Mouse (Mus musculus) thymus, postnatal 25 days (tissue): Measurements from ENCODE around the gene Il12rb1.

Experiments used
- DNase-seq: peaks from one replicate; pipeline ENCODE4 v3.0.0; 2022

The Il12rb1 gene

DNA sequence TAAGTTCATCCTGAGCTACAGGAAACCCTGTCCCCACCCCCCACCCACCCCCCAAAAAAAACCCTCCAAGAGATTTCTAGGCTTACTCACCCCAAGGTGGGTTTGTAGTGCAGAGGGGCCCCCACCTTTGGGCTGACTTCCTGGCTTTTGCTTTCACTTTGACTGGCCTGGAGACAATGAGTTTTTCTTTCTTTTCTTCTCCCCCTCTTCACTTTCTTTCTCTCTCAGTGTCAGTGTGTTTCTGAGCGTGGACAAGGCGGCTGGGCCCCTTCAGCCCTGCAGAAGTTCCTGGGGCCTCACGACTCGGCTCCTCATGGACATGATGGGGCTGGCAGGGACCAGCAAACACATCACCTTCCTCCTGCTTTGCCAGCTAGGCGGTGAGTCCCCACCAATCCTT lies at the start of gene Il12rb1:
Gene Il12rb1, plus strand, starts transcription at position 211 of the 400 bp plus-strand sequence.
- DNase-seq: peak; percentile 68

DNA sequence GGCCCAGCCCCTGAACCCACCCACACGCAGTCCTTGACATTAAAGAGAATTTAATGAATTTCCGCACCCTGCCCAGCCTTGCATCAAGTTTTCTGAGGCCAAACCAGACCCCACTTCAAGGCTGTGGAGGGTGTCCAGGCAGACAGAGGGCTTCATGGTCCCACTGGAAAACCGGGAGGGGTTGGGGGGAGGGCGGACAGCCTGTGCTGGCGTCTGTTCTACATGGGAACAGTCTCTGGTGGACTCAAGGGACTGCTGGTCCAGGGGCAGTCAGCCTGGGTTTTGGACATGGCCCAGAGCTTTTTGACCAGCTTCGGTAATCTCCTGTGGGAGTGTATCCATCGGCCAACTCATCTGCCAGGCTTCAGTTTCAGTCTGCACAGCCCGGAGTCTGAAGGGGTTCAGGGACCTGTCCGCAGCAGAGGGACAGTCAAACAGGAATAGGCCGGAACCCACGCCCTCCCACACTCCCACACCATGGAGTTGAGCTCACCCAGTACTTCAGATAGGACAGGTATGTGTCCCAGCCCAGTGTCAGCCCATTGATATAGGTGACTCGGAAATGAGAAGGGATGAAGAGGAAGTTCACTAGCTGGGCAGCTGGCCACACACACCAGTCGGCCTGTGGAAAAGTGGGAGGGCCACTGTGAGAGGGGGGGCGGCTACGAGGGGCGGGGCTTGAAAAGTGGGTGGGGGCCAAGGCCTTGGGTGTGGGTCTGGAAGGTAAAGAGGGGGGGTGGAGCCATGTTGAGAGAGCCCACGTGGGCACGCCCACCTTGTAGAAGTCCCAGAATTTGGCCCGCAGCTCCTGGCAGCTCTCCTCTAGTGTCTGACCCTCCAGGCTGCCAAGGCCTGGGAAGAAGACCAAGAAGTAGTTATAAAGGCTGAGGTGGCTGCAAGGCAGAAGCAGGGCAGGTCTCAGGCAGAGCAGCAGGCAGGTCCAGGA lies 49.4 kb upstream of the Il12rb1 start:
- DNase-seq: no peak

DNA sequence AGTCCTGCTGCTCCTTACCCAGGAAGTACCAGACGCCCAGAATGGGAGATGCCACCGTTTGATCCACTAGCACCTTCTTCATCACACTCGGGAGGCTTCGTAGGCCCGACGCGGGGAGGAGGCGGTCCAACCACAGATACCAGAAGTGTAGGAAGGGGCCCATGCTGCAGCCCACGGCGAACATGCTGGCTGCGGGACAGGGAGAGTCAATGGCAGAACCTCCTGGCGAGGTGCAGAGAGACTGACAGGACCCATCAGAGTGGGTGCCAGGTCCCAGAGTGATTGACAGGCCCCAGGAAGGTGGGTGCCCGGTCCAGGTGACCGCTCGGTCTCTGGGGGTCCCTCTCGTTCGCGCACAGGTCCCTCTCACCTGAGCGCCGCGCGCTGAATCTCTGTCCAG lies 47.9 kb upstream of the Il12rb1 start:
- no peak for DNase-seq

DNA sequence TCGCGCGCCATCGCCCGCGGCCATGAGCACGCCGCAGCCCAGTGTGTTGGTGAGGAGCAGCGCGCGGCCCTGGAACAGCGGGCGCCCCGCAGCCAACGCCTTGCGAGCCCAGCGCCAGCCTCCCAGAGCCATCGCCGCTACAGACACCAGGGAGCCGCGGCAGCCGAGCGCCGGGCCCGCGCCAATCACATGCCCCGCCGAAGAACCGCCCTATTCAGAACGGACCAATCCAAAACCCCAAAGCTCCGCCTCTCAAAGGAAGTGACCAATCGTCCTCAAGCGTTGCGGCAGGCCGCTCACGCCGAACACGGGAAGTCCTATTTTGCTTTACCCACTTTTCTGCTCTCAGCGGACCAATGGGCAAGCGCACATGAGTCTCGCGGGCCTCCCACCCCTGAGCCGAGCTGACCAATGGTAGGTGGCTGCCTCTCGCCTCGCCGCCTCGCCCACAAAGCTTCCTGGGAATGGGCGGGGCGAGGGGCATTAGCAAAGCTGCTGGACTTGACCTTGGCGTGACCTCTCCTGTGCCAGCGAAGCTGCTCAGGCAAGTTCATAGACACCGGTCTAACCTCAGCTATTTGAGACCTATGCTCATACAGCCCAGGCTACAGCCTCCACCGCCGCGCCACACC lies 47.4 kb upstream of the Il12rb1 start, which contains the start of gene Mpv17l2:
Gene Mpv17l2, minus strand, starts transcription at position 172 of the 632 bp plus-strand sequence.
- DNase-seq: peak; percentile 95

DNA sequence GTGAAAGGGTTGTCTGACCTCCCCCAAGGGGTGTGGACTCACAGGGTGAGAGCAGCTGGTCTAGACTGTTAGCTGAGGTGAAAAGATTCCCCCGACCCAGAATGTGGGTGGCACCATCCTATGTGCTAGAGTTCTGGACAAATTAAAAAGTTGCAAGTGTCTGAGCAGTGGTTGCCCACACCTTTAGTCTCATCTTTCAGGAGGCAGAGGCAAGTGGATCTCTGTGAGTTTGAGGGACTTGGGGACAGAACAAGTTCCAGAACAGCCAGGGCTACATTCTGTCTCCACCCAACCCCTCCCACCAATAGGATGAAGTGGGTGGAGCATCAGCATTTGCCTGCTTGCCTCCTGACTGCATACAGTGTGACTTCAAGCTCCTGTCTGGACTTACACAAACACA lies 46.1 kb upstream of the Il12rb1 start:
- DNase-seq: no peak

DNA sequence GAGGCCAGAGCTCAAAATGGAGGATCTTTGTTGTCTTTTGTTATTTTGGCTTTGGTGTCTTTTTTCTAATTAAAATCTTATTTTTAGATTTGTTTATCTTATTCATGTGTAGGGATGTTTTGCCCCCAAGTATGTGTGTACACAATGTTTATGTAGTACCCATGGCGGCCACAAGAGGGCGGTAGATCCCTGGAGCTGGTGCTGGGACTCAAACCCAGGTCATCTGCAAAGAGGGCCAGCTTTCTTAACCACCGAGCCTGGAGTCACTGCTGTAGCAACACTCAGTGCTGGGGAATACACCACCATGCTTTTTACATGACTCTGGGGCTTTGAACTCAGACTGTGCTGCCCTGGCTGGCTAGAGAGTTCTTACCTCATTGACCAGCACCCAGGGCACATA lies 44.9 kb upstream of the Il12rb1 start:
- peak; percentile 80 for DNase-seq

DNA sequence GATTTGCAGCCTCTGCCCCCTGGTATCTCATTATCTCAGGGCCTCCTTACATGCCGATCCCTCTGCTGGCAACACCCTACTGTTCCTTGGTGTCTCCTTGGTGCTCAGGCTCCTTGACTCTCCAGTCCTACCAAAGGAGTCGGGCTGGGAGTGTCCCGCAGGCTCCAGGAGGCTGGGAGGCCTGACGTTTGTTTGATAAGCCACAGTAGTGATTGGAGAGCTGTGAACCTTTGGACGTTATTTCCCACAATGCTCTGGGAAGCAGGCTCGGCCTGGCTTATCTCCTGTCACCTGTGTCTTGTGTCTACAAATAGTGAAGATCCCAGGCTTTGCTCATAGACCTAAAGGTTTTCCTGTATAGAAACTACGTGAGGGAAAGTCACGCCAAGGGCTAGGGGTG lies 44.2 kb upstream of the Il12rb1 start:
- no peak for DNase-seq

DNA sequence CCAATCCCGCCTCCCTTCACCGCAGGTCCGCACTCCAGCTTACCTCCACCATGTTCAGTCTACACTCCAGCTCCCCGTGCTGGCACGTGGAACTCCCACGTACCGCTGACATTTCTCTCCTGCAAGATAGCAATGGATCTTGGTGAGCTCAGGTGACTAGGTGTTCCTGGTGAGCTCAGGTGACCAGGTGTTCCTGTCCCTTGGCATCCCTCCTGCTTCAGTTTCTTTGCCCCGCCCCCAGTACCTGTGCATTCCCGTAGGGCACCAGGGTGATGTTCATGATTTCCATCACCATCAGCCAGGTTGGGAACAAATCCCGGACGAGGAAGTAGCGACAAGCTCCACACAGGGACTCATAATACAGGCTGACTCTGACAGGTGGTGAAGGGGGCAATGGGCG lies 43.6 kb upstream of the Il12rb1 start:
- DNase-seq: no peak

DNA sequence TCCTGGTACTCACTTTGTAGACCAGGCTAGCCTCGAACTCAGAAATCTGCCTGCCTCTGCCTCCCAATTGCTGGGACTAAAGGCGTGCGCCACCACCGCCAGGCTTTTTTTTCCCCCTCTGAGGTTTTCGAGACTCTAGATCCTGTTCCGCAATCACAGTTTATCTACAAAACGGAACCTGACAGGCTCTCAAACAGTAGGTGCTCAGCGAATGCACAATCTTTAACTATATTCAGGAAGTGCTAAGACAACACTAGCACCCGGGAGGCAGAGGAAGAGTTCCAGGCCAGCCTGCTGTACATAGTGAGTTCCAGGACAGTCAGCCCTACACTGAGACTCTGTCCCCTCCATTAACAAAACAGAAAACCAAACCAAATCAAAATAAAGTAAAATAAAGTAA lies 42.9 kb upstream of the Il12rb1 start:
- DNase-seq: no peak

DNA sequence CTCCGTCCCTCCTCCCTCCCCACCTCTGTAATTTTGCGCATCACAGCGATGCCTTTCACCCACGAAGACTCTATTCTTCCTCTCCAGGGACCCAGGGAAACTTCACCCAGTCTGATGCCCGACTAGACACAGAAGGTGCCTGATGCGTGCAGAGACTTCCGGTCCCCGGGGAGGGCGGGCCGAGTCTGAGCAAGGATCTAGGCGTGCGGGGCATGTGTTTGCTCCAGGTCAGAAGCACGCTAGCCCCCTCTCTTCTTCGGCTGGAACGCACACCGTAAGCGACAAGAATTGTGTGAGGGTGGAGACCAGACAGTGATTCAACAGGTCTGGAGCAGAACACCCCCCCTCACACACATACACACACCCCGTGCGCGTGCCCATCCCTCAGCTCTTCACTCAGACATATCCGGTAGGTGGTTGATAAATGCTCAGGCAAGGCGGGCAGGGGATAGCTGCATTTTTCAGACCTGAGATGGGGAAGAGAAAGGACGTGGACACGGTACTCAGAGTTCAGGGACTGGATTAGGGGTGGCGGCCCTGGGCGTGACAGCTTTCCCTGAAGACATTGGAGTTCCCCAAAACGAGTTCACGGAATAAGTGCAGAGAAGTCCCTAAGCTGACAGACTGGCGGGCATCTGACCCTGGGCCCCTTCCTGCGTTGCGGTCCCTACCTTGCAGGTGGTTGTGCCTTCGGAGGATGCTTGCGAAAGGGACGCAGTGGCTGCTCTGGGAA lies 42.2 kb upstream of the Il12rb1 start:
- peak; percentile 77 for DNase-seq

DNA sequence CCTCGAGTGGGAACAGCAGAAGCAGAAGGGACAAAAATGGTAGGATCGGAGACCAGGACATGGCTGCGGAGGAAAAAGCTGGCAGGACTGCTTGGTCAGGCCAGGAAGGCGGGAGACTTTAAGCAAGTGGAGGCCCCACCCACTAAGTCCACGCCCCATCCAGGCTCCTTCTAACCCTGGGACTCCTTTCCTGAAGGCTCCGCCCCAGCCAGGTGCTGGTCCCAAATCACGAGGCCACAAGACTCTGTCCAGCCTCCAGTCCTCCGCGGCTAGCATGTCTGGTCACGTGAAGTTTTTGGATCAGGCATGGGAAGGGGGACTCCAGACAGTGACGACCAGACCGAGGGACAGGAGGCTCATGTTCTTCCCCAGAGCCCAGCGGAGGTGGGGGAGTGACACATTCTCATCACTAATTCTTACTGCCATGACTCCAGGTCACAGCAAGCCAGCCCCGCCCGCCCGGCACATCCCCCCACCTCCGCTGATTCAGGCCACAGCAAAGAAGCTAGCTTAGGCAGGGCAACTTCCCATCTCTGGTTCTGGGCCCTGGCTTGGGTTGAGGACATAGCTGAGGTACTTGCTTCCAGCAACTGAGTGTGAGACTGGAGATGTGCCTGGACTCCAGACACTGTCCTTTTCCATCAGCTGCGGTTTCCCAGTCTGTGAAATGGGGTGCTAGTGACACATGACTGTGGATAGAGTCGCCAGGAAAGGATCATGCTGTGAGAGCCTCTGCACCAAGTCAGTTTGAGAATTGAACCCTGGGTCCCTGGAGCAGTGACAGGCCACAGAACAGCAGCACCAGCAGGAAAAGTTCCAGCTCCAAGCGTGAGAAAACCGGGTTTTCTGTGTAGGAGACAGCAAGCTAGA lies 41.4 kb upstream of the Il12rb1 start:
- DNase-seq: no peak

DNA sequence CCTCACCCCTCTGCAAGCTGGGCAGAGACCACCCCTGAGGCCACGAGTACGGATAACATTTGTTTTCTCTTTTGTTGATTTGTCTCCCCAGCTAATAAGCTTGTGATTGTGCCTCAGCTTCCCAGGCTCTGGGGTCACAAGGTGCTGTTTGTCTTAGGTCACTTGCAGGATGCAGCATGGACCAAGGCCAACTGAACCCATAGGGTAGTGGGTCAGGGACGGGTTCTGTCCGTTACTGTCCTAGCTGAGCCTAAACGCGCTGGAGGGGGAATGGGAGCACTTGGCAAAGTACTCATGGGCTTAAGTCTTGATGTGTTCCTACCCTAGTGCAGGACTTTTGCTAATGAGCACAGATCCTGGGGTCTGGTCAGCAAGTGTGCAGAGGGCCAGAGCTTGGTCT lies 40.7 kb upstream of the Il12rb1 start:
- no peak for DNase-seq

DNA sequence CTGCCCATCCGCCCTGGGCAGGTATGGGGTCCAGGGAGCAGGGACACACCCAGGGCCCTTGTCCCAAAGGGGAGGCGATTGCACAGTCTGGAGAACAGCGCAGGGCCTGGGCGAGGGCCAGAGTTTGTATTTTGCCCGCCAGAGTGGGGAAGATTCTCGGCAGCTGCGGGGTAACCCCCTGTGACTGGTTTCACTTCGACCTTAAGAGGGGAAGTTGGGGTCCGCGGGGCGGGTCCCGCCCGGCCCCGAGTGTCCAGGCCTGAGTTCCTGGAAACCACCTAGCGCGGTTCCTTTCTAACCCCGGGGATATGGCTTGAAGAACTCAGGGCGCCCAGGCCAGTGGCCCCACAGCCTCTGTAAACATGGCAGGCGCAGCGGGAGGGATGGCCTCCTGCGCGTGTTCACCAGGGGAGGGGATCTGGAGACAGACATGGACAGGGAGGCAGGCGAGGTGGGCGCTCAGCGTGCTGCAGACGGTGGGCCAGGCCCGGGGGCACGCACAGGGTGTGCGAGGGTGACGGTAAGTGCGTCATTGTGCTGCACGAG lies 39.9 kb upstream of the Il12rb1 start:
- DNase-seq: no peak

DNA sequence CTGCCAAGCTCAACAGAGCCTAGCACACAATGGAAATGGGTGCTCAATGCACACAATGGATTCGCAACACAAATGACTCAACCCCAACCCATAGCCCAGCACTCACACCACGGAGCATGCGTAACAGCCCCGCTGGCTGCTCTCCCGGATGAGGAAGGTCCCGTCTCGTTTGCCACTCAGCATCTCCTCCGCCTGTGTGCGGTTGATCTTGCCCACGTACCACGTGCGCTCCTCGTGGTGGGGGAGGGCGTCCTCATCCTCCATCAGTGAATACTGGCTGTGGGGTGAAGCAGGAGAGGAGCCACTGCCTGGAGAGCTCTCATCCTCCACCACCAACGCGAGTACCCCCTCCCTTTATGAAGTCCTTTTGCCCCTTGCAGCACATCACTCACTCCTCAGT lies 39.3 kb upstream of the Il12rb1 start:
- no peak for DNase-seq

DNA sequence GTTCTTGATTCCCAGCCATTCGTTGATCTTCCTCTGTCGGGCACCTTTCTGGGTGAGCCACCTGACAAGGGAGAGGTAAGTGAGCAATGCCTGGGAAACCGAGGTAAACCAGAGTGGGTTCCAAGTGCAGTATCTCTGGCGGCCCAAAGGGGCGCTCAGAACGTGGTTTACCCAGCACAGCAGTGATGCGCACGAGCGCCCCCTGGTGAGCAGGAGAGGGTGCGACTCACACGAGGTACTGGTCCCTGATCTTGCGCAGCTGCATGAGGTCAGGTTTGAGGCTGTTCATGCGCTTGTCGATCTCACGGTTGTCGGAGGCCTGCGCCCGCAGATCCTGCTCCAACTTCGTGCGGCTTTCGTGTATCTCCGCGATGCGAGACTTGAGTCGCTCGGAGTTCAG lies 38.9 kb upstream of the Il12rb1 start:
- DNase-seq: peak; percentile 98

DNA sequence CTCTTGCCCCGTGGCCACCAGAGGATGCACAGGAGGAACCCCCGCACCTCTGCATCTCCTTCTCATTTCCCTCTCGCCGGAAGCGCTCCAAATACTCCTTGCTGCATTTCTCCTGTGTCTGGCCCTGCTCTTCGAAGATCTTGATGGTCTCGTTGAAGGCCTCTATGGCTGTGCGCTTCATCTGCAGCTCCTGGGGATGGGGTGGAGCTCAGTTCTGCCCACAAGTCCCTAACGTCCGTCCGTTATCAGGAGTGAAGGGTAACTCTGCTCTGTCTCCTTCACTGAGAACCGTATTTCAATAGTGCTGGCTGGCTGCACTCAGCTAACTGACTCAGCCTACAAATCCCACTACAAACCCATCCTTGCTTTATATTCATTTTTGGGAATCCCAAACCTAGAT lies 38.4 kb upstream of the Il12rb1 start:
- no peak for DNase-seq

DNA sequence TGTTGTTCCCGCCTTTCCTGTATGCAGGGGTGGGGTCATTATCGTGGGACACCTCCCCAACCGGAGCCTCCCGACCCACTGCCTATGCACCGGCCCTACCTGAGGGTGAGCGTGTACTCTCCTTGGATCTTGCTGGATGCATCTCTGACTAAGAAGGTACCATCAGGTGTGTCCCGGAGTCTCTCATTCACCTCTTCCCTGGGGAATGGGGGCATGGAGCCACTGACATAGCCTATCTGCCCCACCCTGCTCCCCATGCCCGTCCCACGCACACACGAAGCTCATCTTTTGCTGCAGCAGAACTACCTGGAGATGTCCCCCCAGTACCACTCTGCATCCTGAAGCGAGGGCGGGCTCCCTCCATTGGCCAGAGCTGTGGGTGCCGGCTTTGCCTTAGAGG lies 37.5 kb upstream of the Il12rb1 start:
- DNase-seq: no peak

DNA sequence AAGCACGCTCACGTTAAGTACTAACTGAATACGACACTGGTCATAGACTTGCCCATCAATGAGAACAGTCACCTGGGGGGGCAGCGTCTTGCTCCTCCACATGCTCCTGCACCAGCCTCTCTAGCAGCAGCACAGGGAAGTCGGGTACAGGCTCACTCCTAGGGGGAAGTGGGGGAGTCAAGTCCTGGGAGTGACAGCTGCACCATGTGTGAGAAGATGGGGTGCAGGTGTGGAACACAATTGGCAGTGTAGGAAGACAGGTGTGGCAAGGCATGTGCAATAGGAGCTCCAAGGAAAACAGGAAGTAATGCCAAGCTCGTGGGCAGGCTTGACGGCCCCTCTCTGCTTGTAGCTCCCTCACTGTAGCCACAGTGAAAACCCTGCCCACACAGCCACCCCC lies 37.0 kb upstream of the Il12rb1 start:
- DNase-seq: no peak

DNA sequence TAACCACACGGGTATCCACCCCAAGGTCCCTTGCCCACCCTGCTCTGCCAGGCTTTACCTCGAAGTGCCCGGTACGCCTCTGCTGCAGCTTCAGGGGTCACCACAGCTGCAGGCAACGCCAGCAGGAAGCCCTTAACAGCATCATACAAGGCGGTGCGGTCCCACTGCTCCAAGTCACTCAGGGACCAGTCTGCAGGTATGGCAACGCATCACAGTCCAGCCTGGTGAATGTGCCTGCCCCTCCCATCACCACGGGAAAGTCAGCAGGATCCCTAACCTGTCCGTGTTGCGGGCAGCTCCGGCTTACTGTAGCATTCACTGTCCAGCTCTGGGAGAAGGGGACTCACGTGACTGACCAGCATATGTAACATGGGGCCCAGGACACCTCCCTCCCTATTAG lies 36.2 kb upstream of the Il12rb1 start:
- DNase-seq: no peak

DNA sequence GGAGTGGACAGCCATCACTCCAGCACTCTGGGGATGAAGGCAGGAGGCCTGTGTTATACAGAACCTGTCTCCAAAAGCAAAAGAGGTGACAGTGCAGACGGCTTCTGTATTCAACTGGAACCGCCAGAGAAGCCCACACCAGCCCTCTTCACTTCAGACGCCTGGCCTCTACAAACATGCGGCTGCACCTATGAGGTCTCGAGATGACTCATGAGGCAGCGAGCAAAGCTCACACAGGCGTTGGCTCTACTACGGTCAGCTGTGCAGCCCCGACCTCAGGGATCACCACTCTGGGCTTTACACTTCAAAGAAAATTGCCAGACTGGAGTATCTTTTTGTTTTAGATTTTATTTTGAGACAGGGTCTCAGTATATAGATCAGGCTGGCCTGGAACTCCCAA lies 35.4 kb upstream of the Il12rb1 start:
- no peak for DNase-seq

DNA sequence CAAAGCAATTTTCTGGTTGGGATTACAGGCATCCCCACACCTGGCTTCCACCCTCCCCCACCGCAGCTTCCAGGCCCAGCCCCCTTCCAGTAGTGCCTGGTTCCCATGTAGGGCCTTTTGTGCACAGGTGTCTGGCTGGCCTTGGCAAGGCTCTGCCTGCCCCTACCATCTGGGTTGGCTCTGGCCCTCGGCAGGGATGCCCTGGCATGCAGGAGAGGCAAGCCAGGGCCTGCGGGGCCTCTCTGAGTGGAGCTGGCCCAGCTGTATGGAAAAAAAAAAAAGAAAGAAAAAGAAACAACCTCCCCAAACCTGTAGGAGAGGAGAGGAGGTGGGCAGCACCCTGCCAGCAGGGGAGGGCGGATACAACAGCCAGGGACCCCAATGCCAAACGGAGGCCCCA lies 34.8 kb upstream of the Il12rb1 start:
- DNase-seq: no peak

DNA sequence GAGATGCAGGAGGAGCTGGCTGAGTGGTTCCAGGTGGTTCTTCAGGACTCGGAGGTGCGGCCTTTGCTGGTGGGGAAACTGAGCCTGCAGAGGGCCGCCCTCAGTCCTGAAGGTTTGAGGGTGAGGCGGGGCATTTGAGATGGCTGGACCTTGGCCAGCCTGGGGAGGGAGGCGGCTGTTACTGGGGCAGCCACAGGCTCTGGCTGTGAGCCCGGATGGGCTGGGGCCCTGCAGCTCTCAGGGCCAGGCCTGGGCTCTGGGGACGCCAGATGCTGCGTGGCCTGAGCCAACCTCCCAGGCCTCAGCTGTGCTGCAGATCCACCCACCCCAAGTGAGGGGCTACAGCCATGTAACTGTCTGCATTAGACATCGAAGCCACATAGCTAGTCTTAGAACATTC lies 34.4 kb upstream of the Il12rb1 start:
- DNase-seq: no peak
